ENCODE assay signal across 10 mouse cellular contexts in the genomic region with DNA sequence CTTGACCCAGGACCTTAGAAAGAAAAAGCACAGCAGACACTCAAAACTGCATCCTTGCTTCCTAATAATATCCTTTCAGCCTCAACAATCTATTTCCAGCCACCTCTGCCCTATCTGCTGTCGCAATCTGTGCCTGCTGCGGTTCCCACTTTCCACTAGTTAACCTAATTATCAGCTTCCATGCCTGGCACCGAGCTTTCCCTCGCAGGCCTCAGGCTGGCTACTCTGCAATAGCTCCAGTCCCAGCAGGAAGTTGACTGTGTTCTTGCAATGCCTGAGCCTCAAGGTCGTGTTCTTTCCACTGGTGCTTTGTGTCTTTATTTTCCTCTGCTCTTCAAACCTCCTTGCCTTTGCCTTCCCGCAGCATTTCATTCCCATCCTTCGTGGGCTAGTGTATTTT. TPM values are rescaled to one million over a fixed set of nuclear protein-coding genes. Genes with fewer than 3 reads are reported as not detected.
DNase-seq lines count a peak whose midpoint lies in the region; ATAC-seq and TF ChIP-seq lines count a peak whose summit lies in the region.
"Had no signal": no experiment of that assay in that cellular context is flagged by ENCODE, and none has a peak within 500 bp of the region (broad histone marks: within the 10 kb centered on the region; RNA-seq: fewer than 3 reads in every experiment).

No protein-coding gene starts in this region.

- peak overlapping the region; percentile 64 for H3K27ac ChIP-seq in heart, postnatal 0 days (ENCODE audit: low read depth)
- no peak overlapping the region for H3K27ac ChIP-seq in lung, postnatal 0 days (ENCODE audit: low read length)
- H3K27ac ChIP-seq: lung, embryonic 15.5 days had no signal

- intact Hi-C loops in gastrocnemius, postnatal 36 days (cut with DNase I) = no loop called here

- no peaks in the 10 kb centered on the region for H3K9me3 ChIP-seq in heart, postnatal 0 days (replicated peaks; ENCODE audit: control insufficient read depth, low read length)
- H3K9me3 ChIP-seq in lung, postnatal 0 days (ENCODE audit: low read length) = no peaks in the 10 kb centered on the region
- H3K9me3 ChIP-seq: lung, embryonic 15.5 days had no signal

- 0 out of 2 replicates have a peak overlapping the region, but pooled peaks have one; percentile 2 for H3K9ac ChIP-seq in heart, postnatal 0 days (replicated peaks; ENCODE audit: low read depth, low read length)
- H3K9ac ChIP-seq in lung, postnatal 0 days (replicated peaks; ENCODE audit: low read depth) = no peak overlapping the region
- H3K9ac ChIP-seq: lung, embryonic 15.5 days had no signal

- TF ChIP-seq CTCF in heart, postnatal 0 days (IDR thresholded peaks at IDR 0.05; ENCODE audit: low read depth) = no peak
- no peak for TF ChIP-seq CTCF in lung, postnatal 0 days (IDR thresholded peaks at IDR 0.05)

- 34% methylated on average over 7 of the region's 7 CpGs for WGBS in heart, postnatal 0 days
- WGBS in lung, postnatal 0 days = 63% methylated on average over 7 of the region's 7 CpGs

- H3K36me3 ChIP-seq in heart, postnatal 0 days (replicated peaks; ENCODE audit: control insufficient read depth, insufficient read depth, low read length) = no peaks in the 10 kb centered on the region
- H3K36me3 ChIP-seq in lung, postnatal 0 days (ENCODE audit: insufficient read depth, low read length) = no peaks in the 10 kb centered on the region
- H3K36me3 ChIP-seq: lung, embryonic 15.5 days had no signal

- ATAC-seq in heart, postnatal 0 days (ENCODE audit: insufficient read depth, low read depth) = no peak
- ATAC-seq in lung, postnatal 0 days = no peak

- DNase-seq in gastrocnemius, adult 8-10 months (ENCODE audit: low spot score in 2 of 2) = peak; percentile 31 to 53
- no peak for DNase-seq in gastrocnemius, postnatal 36 days
- DNase-seq in Muller cell, postnatal 12 days (ENCODE audit: inconsistent ontology term) = peak; percentile 18
- peak; percentile 42 for DNase-seq in cerebellum, adult 11-12 months
- DNase-seq in heart, postnatal 0 days (ENCODE audit: low spot score) = no peak
- DNase-seq in liver = no peak
- no peak for DNase-seq in lung, postnatal 0 days (ENCODE audit: low spot score)
- no peak for DNase-seq in layer of hippocampus, adult 11-12 months (ENCODE audit: low spot score)
- DNase-seq: retina, postnatal 1 day had no signal

- H3K4me1 ChIP-seq in heart, postnatal 0 days (ENCODE audit: control insufficient read depth, insufficient read depth) = peaks cover 22% of the 10 kb centered on the region
- no peaks in the 10 kb centered on the region for H3K4me1 ChIP-seq in lung, postnatal 0 days (ENCODE audit: insufficient read depth, low read depth, low read length)
- H3K4me1 ChIP-seq: lung, embryonic 15.5 days had no signal

- H3K27me3 ChIP-seq in heart, postnatal 0 days (ENCODE audit: control insufficient read depth, insufficient read depth, low read length) = no peaks in the 10 kb centered on the region
- H3K27me3 ChIP-seq in lung, postnatal 0 days (replicated peaks; ENCODE audit: insufficient read depth, low read length) = no peaks in the 10 kb centered on the region
- H3K27me3 ChIP-seq: lung, embryonic 15.5 days had no signal

- no peak overlapping the region for H3K4me3 ChIP-seq in heart, postnatal 0 days (ENCODE audit: low read depth, low read length)
- no peak overlapping the region for H3K4me3 ChIP-seq in lung, postnatal 0 days (ENCODE audit: low read depth, low read length)
- H3K4me3 ChIP-seq: lung, embryonic 15.5 days had no signal

- H3K4me2 ChIP-seq in heart, postnatal 0 days (ENCODE audit: low read depth, low read length) = no peak overlapping the region
- H3K4me2 ChIP-seq in lung, postnatal 0 days (replicated peaks; ENCODE audit: low read depth, low read length) = no peak overlapping the region
- H3K4me2 ChIP-seq: lung, embryonic 15.5 days had no signal

- no peak for TF ChIP-seq EP300 in heart, postnatal 0 days (IDR thresholded peaks at IDR 0.05; ENCODE audit: low read depth)
- no peak for TF ChIP-seq EP300 in lung, postnatal 0 days (IDR thresholded peaks at IDR 0.05)

RNA-seq across cellular contexts. Expression of a gene that starts 22.9 kb away (rescaled TPM):
- total RNA-seq in gastrocnemius, adult 8-10 months (2022) = 10 to 100 TPM; 39.7 to 48.0 (median 43.0) TPM
- total RNA-seq in gastrocnemius, postnatal 36 days (2021) = 10 to 100 TPM; 19.0 to 31.3 TPM
- 43.7 and 53.6 TPM in 2 replicates for total RNA-seq in heart, postnatal 0 days (2014; rRNA removed; ENCODE audit: low replicate concordance)
- polyA plus RNA-seq in heart, postnatal 0 days (2015; fragmentation: Nextera tagmentation; extraction: Ambion mirVana) = 16.8 and 18.4 TPM in 2 replicates
- polyA plus RNA-seq in lung, postnatal 0 days (2015; fragmentation: Nextera tagmentation; extraction: Ambion mirVana) = 8.5 and 11.6 TPM in 2 replicates

RNA-seq across cellular contexts. Expression of a gene that starts 54.4 kb away (rescaled TPM):
- total RNA-seq in gastrocnemius, adult 8-10 months (2022) = 10 to 100 TPM; 11.1 to 16.8 (median 16.2) TPM
- 10 to 100 TPM in 1 of 2 experiments, 1 to 10 TPM in 1; 9.5 to 14.2 TPM for total RNA-seq in gastrocnemius, postnatal 36 days (2021)
- total RNA-seq in heart, postnatal 0 days (2014; rRNA removed; ENCODE audit: low replicate concordance) = 20.7 and 29.1 TPM in 2 replicates
- 74.8 and 77.2 TPM in 2 replicates for polyA plus RNA-seq in heart, postnatal 0 days (2015; fragmentation: Nextera tagmentation; extraction: Ambion mirVana)
- 86.3 and 88.5 TPM in 2 replicates for polyA plus RNA-seq in lung, postnatal 0 days (2015; fragmentation: Nextera tagmentation; extraction: Ambion mirVana)

Comparison
In these comparisons a context has a peak if more than half of its experiments do, and no peak if none do; other contexts are left out.
1. DNase-seq: peak in gastrocnemius, adult 8-10 months (2 of 2), Muller cell, postnatal 12 days (single experiment) and cerebellum, adult 11-12 months (single experiment); none in gastrocnemius, postnatal 36 days (0 of 2), heart, postnatal 0 days (single experiment), liver (single experiment), lung, postnatal 0 days (single experiment) and layer of hippocampus, adult 11-12 months (single experiment).